Mouse (Mus musculus) ES-Bruce4 (cell line): Measurements from ENCODE around the gene Brms1.

Experiments used
- CTCF ChIP-seq: IDR thresholded peaks from one replicate; pipeline ENCODE4 v1.8.1; 2011; ENCODE audit warnings: low read depth, low read length
- POLR2A ChIP-seq: IDR thresholded peaks from one replicate; pipeline ENCODE4 v1.8.1; 2011; ENCODE audit warnings: low read length; ENCODE audit not compliant: insufficient read depth

DNA sequence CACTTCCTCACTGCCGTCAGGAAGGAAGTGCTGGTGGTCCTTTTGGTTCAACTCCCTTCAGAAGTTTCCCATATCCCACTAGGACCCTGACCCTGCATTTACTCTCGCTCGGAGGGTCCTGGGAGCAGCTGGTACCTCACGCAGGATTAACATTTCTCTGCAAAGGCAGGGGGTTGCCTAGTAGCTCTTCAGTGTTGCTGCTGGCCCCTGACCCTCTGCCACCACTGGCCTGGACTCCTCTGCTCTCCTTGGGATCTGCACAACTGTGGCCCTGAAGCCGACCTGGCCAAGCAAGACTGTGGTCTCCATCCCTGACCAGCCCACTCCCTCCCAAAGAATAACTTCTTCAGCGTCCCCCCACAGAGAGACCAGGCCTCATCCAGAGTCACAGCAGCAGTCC lies 8.2 kb downstream of the Brms1 start:
- TF ChIP-seq POLR2A (no peak), CTCF (no peak)
